Mouse (Mus musculus) G1E-ER4 (cell line): Measurements from ENCODE around the gene Adgra3. TPM values are rescaled to one million over a fixed set of nuclear protein-coding genes. Genes with fewer than 3 reads are reported as not detected.

Source experiments
- GATA1 ChIP-seq: IDR thresholded peaks from one replicate; pipeline ENCODE4 v1.8.0; 2012; ENCODE audit warnings: low read length, inconsistent platforms
- polyA plus RNA-seq: library from polyadenylated mRNA; stranded (reverse); fragments of >175 nt; gene quantifications from 2 replicates; pipeline ENCODE4 v1.2.3, GENCODE M21; 2012

Adgra3 gene
- not detected in 2 replicates for polyA plus RNA-seq

DNA sequence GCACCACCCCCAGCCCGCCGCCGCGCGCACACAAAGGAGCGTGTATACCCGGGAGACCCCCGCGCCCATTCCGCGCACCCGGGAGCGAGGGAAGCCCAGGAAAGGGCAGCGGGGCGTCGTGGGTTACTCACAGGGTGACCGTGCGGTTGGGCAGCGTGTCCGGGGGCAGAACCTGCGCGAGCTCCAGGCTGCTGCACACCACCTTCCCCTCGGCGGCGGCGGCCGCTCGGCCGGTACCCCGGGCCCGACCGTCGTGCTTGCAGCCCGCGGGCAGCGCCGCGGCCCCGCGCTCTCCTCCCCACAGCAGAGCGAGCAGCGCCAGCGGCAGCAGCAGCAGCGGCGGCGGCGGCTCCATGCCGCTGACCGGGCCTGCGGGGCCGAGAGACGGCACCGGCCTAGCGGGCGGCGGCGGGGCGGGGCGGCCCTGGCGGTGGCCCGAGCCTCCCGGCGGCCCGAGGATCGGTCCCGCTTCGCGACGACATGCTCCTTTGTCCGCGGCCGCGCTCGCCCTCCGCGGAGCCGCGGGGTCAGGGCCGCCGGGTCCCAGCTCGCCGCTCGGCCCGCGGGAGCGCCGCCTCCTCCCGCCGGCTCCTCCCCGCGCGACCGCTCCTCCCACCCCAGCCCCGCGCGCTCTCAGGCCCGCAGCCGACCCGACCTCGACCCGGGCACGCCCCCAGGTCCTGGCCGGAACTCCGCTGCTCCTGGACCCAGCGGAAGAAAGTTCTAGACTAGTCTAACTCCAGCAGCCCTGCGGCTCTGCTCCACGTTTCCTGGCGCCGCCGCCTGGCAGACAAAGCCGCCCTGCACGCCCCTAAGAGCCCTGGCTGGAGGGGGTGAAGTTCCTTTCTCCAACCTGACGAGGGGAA lies at the start of gene Adgra3:
TSS of gene Adgra3 (minus strand) at position 586 of the 866 bp plus-strand sequence.
- TF ChIP-seq GATA1 = no peak

DNA sequence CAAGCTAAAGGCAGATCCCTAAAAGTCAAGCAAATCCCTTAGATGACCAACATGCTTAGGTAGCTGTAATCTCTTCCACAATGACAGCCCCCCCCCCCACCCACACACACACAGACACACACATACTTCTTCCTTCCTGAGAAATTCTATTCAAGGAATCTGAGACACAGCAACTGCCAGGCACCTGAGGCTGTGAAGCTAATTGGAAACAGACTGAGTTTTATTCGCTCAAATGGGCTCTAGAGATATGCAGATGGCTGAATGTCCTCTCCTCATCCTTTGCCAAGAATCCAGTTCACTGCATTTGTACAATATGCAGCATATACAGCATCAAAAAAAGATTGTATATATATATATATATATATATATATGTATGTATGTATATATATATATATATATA lies 24.6 kb upstream of the Adgra3 start:
- TF ChIP-seq GATA1 = no peak

DNA sequence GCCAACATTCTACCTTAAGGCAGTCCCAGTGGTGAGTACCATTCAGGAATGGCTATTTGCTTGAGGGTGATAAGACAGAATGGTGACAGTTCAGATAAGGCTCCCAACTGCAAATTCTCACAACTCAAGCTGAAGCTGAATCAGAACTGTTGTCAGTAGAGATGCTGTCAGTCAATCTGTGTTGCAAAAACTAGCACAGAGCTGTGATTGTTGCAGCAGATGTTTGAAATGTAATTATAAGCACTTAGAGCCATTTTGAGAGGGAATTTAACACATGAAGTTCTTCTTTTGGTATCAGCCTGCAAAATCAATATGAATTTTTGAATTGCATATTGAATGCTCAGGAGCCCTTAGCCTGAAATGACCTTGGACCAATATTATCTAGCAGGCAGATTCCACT lies 15.4 kb upstream of the Adgra3 start:
- no peak for TF ChIP-seq GATA1

DNA sequence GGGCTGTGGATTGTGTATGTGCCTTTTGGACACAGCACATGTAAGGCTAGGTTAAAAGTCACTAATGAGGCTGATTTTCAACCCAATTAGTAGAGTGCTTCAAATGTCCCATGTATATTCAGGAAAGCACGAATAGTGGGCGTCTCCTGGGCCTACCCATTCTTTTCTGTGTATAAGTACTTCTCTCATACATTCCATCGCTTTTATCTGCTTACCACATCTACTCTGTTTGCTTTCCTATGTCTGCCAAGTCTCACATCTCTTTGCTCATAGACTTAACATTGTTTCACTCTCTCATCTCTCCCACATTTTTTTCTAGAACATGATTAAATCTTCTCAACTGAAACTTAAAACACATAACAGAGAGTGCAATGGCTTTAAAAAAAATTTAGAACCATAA lies 5.4 kb upstream of the Adgra3 start:
- no peak for TF ChIP-seq GATA1

DNA sequence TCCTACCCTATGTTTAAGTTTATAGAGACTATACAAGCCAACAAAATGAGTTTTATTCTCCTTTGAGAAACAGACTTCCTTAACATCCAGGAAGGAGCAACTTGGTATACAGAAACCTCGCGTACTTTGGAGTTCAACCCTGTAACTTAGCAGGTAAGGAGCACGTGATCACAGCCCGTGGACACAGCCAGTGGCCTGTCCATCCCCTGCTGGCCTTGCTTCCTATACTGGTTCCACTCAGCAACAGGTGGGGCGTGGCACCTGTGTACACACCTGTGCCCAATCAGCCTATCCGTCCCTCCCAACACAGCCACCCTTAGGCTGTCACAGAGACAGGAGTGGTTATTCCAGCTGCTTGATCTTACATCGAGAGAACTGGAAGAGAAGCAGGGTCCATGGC lies 780 bp upstream of the Adgra3 start:
- TF ChIP-seq GATA1 = no peak

DNA sequence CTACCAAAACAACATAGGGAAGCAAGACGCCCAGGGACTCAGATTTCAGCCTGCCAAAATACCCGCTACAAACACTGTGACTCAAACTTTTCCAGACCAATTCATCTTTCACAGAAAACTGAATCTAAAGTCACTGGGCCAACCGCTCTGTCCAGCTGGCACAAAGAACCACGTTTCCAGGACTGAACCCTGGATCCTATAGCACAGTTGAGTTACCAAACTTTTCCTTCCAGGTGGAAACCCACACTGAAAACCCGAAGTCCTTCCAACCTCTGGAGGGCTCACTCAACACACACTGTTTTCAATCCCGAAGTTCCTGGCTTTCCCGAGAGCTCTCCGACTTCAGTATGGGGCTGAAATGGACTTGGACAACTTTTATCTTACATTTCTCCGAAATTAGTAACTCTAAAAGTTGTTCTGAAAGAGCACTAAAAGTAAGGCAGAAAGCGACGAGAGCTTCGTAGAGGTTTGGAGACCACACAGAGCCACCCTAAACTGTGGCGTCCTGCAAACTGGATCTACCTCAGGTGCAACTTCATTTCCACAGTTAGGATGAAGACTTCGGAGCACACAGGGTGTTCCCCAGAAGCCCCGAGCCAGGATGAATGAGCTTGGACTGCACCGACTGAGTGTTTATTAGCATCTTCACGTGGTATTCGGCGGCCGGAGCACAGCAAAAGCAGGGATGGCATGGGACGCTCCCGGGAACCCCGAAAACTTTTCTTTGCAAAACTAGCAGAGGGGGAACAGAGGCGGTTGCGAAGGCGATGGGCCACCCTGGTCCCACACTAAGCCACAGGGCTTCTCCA lies 990 bp downstream of the Adgra3 start:
- TF ChIP-seq GATA1 = no peak

DNA sequence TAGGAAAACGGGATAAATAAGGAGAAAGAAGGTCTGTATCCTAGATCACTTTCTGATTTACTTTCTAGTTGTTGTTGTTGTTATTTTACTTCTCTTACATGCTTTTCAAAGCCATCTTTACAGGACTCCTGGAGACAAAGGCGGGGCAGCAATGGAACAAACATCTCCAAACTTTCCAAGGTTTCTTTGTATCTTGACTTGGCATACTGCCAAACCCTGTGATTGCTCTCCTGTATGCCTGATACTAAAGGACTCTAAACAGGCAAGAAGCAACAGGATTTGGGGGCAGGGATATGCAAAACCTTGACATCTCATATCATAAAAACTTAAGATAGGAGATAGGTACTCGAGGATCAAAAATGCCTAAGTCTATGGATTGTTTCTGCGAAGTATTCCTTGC lies 6.3 kb downstream of the Adgra3 start:
- TF ChIP-seq GATA1 = no peak

DNA sequence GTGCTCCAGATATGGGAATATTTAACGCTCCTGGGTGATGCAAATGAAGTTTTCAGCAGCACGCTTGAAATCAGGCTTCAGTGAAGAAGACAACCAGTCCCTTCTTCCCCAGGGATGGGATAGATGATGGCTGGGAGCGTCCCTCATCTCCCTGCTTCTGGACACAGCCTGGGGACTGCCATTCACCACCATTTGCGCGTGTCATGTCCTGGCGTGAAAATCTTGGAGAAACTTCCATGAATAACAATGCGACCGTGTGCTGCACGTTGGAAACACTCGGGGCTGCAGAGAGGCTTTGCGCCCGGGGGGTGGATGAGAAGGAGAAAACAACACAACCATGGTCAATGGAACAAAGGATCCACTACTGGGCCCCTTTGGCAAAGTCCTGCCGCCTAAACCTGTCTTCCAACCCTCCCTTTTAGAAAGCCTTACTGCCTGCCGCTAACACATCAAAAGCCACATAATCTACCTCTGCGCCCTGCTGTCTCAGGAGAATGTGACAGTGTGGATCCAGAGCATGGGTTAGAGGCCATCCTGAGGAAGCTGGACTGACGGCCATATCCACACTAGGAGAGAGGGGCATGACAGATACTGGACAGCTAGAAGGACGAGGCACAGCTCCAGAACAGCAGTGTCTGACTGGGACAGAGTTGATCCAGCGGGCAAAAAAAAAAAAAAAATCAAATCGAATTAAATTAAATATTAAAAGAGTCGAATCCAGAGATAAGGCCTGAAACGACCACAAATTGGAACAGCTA lies 8.0 kb downstream of the Adgra3 start:
- no peak for TF ChIP-seq GATA1

DNA sequence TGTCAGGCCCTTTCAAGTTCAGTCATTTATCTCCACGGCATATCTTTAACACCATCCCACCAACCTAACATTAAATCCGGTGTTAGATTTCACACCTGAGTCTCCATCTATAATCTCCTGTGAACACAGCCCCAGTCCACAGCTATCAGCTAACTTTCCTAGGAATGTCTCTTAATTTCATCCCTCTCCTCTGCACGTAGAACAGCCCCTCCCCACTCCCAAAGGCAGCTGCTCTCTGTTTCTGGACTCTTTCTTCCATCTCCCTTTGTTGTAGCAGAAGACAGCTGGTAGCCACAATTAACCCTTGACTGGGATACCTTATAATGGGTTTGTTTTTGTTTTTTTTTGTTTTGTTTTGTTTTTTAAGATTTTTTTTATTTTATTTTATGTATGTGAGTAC lies 8.8 kb downstream of the Adgra3 start:
- no peak for TF ChIP-seq GATA1

DNA sequence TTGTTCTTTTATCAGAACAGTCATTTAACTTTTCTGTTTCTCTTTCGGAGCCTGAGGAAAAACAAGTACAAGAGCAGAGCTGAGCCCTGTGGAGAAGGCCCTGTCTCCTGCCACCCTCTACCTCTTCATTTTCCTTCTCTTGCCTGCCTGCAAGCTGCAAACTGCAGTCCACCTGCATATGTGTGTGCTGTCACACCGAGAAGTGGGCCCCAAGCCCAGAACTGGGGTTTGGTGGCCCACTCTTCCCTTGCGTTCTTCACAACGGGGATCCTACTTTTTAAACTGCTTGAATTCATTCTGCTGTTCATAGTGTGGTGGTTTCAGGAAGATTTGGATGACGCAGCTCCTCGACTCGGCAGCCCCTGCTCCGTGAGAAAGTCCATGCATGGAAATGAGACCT lies 9.3 kb downstream of the Adgra3 start:
- no peak for TF ChIP-seq GATA1

DNA sequence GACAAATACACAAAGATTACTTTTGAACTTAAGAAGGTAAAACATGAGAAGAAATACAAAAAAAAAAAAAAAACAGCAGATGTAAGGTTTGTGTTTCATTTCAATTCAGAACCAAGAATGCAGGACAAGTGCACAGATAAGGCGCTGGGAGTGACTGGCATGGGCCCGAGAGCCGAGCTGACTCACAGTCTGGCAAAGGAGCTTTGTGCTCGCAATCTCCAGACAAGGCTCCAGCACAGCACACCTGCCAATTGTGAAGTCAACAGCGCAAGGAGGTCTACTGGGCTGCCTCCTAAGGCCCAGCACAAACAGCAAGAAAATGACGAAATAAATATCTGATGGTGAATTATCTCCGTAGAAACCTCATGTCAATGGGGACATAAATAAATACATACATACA lies 9.8 kb downstream of the Adgra3 start:
- TF ChIP-seq GATA1 = no peak

DNA sequence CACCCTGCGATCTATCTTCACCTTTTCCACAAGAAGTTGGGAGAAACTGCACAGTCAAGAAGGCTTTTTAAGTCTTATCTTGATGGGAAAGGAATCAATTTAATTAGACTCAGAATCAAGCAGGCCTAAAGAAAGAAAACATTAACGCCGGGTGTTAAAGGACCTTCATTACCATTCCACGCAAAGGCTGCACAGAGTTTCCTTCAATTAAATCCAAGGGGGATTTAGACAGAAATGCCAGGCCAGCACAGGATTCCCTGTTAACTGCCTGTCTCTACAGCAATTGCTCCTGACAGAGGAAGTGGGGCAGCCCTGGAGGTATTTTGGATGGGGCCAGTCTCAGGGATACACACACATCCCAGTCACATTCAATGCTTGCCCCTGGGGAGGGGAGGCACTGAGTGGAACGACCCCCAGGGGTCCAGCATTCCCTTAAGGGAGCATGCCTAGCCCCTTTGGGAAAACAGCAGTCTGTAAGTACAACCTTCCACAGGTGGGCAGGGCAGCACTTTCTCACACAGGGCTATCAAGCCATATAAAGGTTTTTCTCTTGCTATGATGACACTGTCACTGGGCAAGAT lies 10.4 kb downstream of the Adgra3 start:
- no peak for TF ChIP-seq GATA1

DNA sequence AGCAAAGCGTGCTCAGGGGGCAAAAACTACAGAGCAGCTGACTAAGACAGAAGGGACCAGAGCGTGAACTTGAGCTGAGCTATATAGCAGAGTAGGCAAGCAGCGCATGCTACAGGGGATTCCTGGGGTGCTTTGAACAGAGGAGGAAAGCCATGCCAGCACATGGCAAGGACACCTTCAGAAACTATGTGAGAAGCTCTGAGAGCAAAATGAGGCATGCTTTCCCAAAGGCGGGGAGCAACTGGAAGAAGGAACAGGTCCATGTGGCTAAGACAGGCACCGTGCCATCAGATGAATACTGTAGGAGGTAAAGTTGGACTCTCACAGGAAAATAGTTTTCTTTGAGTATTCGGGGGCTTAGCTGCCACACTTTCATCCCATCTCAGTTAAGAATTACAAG lies 13.6 kb downstream of the Adgra3 start:
- TF ChIP-seq GATA1 = no peak

DNA sequence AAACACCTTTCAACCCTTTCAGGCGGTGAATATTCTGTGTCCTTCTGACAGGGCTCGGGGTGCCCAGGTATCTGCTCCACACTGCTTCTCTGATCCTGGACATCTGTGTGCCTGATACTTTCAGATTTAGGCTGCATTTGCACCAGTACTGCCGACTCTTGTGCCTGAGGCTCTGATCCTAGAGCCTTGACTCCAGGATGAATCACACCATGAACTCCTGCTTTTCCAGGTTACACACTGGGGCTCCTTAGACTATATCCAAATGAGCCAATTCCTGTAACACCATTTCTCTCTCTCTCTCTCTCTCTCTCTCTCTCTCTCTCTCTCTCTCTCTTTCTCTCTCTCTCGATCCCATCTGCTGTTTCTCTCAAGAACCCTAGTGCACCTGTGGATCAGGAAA lies 15.1 kb downstream of the Adgra3 start:
- TF ChIP-seq GATA1 = no peak

DNA sequence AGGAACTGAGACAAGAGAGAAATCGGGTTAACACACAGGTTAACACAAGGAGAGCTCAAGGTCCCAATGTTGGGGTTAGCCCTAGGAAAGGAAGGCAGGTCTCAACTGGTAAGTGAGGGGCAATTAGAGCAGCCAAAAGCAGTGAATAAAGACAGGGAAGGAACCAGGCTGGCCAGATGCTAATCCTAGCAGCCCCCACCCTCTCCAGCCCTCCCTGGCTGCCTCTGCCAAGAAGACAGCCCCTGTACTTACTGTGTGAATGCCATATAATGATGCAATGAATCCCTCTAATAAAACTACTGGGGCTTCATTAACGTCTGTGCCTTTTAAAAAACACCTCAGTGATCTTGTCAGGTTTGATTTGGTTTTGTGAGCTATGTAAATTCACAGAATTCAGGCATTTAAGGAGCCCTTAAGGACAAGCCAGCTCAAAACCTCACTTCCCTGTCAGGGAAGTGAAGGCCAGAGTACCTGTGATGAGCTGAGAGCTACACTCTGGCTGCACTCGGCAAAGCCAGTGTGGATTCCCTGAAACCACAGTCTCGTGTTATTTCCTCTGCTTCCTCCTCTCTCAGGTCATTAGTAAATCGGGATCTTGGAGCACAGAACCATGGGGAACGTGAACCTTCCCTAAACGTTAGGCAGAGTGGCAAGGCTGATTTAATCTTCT lies 16.4 kb downstream of the Adgra3 start:
- no peak for TF ChIP-seq GATA1
